Mouse (Mus musculus): Measurements from ENCODE around the gene Tmub1. TPM values are rescaled to one million over a fixed set of nuclear protein-coding genes. Genes with fewer than 3 reads are reported as not detected.

The Tmub1 gene
- 54.8 and 62.8 TPM in 2 replicates for polyA plus RNA-seq (2015; fragmentation: Nextera tagmentation; extraction: Ambion mirVana)

- Histone ChIP-seq H3K4me2 (peak within 1 kb of the TSS; percentile 88), H3K36me3 (0 out of 2 replicates have a peak, but pooled peaks cover 3% of the 10 kb centered on the region), H3K27me3 (replicated peaks) (0 out of 2 replicates have a peak, but pooled peaks cover 3% of the 10 kb centered on the region), H3K4me1 (peaks cover 48% of the 10 kb centered on the region), H3K9ac (replicated peaks) (peak within 1 kb of the TSS; percentile 63), H3K9me3 (replicated peaks) (no peaks in the 10 kb centered on the region), H3K4me3 (replicated peaks) (peak within 1 kb of the TSS; percentile 71), H3K27ac (replicated peaks) (peak within 1 kb of the TSS; percentile 74)
- peak; percentile 45 for ATAC-seq (ENCODE audit: low FRiP score)
- WGBS, result 2% methylated on average over 34 of the region's 34 CpGs
Measured at GRCm38 (mm10) chr5:24447624-24448298, at the start of gene Tmub1. TSS of gene Tmub1 (minus strand) at chr5:24447854.

GRCm38 (mm10) chr5:24496756-24497155, 49.1 kb upstream of the Tmub1 start:
- H3K36me3 ChIP-seq, result peaks cover 65% of the 10 kb centered on the region
- 45% methylated on average over 6 of the region's 6 CpGs for WGBS

DNA sequence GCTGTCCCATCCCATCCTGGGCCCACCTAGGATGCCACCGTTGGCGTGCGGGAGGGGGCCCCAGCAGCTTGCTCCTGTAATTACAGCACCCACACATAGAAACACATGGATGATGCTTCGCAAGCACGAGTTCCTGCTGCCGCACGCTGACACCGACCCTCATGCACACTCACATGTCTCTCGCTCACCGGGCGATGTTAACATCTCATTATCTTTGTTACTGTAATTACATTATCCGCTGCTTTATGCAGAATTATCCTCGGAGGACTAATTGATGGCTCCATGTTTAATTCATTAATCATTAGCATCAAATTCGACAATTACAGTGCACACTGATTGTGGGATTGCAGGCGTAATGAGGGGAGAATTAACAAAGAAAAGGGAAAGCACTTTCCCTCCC, 47.4 kb upstream of the Tmub1 start:
- H3K27me3 ChIP-seq (replicated peaks), result 0 out of 2 replicates have a peak, but pooled peaks cover 2% of the 10 kb centered on the region
- no peak overlapping the region for H3K4me3 ChIP-seq (replicated peaks)
- peaks cover 56% of the 10 kb centered on the region for H3K36me3 ChIP-seq
- WGBS, result 41% methylated on average over 15 of the region's 15 CpGs
- ATAC-seq (ENCODE audit: low FRiP score), result no peak
- H3K27ac ChIP-seq (replicated peaks), result peak overlapping the region; percentile 58; the same call in 1 of the 2 replicates
- no peaks in the 10 kb centered on the region for H3K9me3 ChIP-seq (replicated peaks)
- H3K4me1 ChIP-seq, result peaks cover 78% of the 10 kb centered on the region
- H3K4me2 ChIP-seq, result no peak overlapping the region
- no peak overlapping the region for H3K9ac ChIP-seq (replicated peaks)

More at GRCm38 (mm10) chr5:24496756-24497155, 49.1 kb upstream of the Tmub1 start:
- Histone ChIP-seq H3K4me3 (replicated peaks) (no peak overlapping the region), H3K4me1 (peaks cover 70% of the 10 kb centered on the region), H3K27me3 (replicated peaks) (0 out of 2 replicates have a peak, but pooled peaks cover 2% of the 10 kb centered on the region), H3K4me2 (no peak overlapping the region), H3K9ac (replicated peaks) (no peak overlapping the region), H3K27ac (replicated peaks) (peak overlapping the region; percentile 29; the same call in 1 of the 2 replicates), H3K9me3 (replicated peaks) (no peaks in the 10 kb centered on the region)
- no peak for ATAC-seq (ENCODE audit: low FRiP score)

DNA sequence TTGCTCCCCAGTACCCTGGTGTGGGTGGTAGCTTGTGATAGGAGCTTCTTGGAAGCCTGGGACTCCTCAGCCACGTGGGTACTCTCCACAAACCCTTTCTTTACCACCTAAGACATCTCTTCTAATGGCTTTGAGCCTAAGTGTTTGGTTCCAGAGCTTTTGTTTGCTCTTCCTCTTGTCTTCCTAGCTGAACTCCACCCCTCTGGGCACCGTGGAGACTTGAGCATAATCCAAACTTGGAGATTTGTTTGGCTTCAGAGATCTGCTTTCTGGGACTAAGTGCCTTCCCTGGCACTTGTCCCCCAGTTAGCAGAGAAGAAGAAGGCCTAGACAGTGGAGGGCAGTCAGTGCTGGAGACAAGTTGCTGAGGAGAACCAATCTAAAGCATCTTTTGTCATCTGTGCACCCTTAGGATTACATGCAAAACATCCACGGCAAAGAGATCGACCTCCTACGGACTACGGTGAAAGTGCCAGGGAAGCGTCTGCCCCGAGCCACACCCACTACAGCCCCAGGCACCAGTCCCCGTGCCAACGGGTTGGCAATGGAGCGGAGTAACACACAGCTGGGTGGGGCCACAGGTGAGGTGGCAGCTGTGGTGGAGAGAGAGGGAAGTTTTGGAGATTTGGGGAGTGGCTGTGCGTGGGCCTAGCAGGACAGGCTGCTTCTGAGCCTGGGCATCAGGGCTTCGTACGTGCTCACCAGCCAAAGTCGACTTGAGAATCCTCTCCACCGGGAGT, 45.1 kb upstream of the Tmub1 start:
- Histone ChIP-seq H3K27me3 (replicated peaks) (0 out of 2 replicates have a peak, but pooled peaks cover 2% of the 10 kb centered on the region), H3K27ac (replicated peaks) (no peak overlapping the region), H3K4me2 (no peak overlapping the region), H3K4me1 (peaks cover 81% of the 10 kb centered on the region), H3K9me3 (replicated peaks) (no peaks in the 10 kb centered on the region), H3K36me3 (peaks cover 54% of the 10 kb centered on the region), H3K9ac (replicated peaks) (no peak overlapping the region), H3K4me3 (replicated peaks) (no peak overlapping the region)
- 78% methylated on average over 16 of the region's 16 CpGs for WGBS
- ATAC-seq (ENCODE audit: low FRiP score), result no peak

DNA sequence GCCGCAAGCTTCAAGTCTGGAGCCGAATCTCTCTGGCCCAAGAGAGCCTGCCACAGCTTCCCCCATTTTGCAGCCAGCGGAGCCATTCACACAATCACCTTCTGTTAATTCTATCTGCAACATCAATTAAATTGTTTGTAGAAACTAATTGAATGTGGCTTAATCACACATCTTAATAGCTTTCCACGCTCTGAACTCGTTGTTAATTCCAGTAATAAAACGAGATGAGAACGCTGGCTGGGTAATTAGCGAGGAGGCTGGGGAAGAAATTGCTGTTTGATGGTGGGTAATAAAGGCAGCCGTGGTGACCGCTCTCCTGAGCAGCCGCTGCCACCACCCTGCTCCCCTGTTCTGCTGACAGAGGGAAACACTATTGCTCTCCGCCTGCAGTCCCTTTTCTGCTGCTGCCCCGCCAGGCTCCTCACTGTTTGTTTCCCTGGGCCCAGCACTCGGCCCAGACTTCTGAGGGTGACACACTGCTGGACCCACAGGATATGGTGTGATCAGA, 42.8 kb upstream of the Tmub1 start:
- H3K36me3 ChIP-seq, result peaks cover 57% of the 10 kb centered on the region
- H3K4me3 ChIP-seq (replicated peaks), result no peak overlapping the region
- H3K27me3 ChIP-seq (replicated peaks), result 0 out of 2 replicates have a peak, but pooled peaks cover 2% of the 10 kb centered on the region
- H3K4me2 ChIP-seq, result no peak overlapping the region
- 13% methylated on average over 14 of the region's 14 CpGs for WGBS
- peak; percentile 63 for ATAC-seq (ENCODE audit: low FRiP score)
- no peaks in the 10 kb centered on the region for H3K9me3 ChIP-seq (replicated peaks)
- peak overlapping the region; percentile 78 for H3K27ac ChIP-seq (replicated peaks)
- 0 out of 2 replicates have a peak overlapping the region, but pooled peaks have one; percentile 2 for H3K9ac ChIP-seq (replicated peaks)
- H3K4me1 ChIP-seq, result peaks cover 76% of the 10 kb centered on the region

DNA sequence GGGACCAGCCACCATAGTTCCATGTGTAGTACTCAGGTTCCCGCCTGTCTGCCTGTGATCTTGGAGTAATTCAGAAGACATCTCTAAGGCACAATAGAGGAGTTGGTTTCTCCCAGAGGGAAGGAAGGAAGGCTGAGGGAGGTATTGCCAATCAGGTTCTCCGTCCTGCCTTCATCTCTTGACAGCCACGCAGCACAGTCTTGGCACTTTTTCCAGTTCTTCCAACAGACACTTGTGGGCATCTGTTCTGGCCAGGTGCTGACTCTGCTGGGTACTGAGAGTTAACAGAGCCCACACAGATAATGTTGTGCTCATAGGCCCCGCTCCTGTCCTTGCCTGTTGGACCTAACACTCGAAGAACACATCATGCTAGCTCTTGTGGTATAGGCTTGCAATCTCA, 39.1 kb upstream of the Tmub1 start:
- no peak overlapping the region for H3K4me2 ChIP-seq
- WGBS, result 93% methylated on average over 5 of the region's 5 CpGs
- peaks cover 85% of the 10 kb centered on the region for H3K4me1 ChIP-seq
- H3K36me3 ChIP-seq, result peaks cover 52% of the 10 kb centered on the region
- ATAC-seq (ENCODE audit: low FRiP score), result no peak
- no peak overlapping the region for H3K9ac ChIP-seq (replicated peaks)
- H3K27me3 ChIP-seq (replicated peaks), result no peaks in the 10 kb centered on the region
- H3K4me3 ChIP-seq (replicated peaks), result no peak overlapping the region
- H3K27ac ChIP-seq (replicated peaks), result no peak overlapping the region
- H3K9me3 ChIP-seq (replicated peaks), result no peaks in the 10 kb centered on the region

- no peak for ATAC-seq (ENCODE audit: low FRiP score)
- under 1% methylated on average over 8 of the region's 8 CpGs for WGBS
Measured at GRCm38 (mm10) chr5:24486097-24486496, 38.4 kb upstream of the Tmub1 start.

GRCm38 (mm10) chr5:24484963-24485362, 37.3 kb upstream of the Tmub1 start:
- Histone ChIP-seq H3K27me3 (replicated peaks) (no peaks in the 10 kb centered on the region), H3K4me3 (replicated peaks) (no peak overlapping the region), H3K9me3 (replicated peaks) (no peaks in the 10 kb centered on the region), H3K4me2 (peak overlapping the region; percentile 50), H3K4me1 (peaks cover 79% of the 10 kb centered on the region), H3K9ac (replicated peaks) (no peak overlapping the region), H3K36me3 (peaks cover 61% of the 10 kb centered on the region), H3K27ac (replicated peaks) (peak overlapping the region; percentile 83)
- peak; percentile 28 for ATAC-seq (ENCODE audit: low FRiP score)
- 12% methylated on average over 22 of the region's 22 CpGs for WGBS

More at GRCm38 (mm10) chr5:24486097-24486496, 38.4 kb upstream of the Tmub1 start:
- Histone ChIP-seq H3K27me3 (replicated peaks) (no peaks in the 10 kb centered on the region), H3K27ac (replicated peaks) (peak overlapping the region; percentile 83), H3K9me3 (replicated peaks) (no peaks in the 10 kb centered on the region), H3K4me2 (peak overlapping the region; percentile 50; the same call in 1 of the 2 replicates), H3K4me1 (peaks cover 86% of the 10 kb centered on the region), H3K36me3 (peaks cover 52% of the 10 kb centered on the region), H3K4me3 (replicated peaks) (no peak overlapping the region), H3K9ac (replicated peaks) (no peak overlapping the region)

DNA sequence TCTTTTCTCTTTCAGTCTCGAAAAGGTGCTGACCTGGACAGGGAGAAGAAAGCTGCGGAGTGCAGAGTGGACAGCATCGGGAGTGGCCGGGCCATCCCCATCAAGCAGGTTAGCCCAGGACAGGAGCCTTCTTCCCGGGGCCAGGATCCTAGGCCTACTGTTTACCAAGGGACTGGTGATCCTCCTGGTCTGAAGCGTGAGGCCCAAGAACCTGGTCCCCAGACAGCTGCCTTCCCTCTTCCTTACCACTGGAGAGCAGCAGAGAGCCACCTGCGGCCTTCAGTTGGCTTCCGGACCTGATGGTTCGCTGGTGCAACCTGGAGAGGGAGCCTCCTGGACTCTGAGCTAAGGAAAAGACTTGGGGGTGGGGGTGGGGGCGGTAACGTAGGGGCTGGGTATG, 35.7 kb upstream of the Tmub1 start:
- Histone ChIP-seq H3K36me3 (peaks cover 61% of the 10 kb centered on the region), H3K4me3 (replicated peaks) (no peak overlapping the region), H3K9ac (replicated peaks) (no peak overlapping the region), H3K27me3 (replicated peaks) (no peaks in the 10 kb centered on the region), H3K4me1 (peaks cover 63% of the 10 kb centered on the region), H3K9me3 (replicated peaks) (no peaks in the 10 kb centered on the region), H3K4me2 (no peak overlapping the region), H3K27ac (replicated peaks) (peak overlapping the region; percentile 83; the same call in 1 of the 2 replicates)
- ATAC-seq (ENCODE audit: low FRiP score), result 0 out of 2 replicates have a peak, but pooled peaks have one; percentile 12
- 20% methylated on average over 11 of the region's 11 CpGs for WGBS

DNA sequence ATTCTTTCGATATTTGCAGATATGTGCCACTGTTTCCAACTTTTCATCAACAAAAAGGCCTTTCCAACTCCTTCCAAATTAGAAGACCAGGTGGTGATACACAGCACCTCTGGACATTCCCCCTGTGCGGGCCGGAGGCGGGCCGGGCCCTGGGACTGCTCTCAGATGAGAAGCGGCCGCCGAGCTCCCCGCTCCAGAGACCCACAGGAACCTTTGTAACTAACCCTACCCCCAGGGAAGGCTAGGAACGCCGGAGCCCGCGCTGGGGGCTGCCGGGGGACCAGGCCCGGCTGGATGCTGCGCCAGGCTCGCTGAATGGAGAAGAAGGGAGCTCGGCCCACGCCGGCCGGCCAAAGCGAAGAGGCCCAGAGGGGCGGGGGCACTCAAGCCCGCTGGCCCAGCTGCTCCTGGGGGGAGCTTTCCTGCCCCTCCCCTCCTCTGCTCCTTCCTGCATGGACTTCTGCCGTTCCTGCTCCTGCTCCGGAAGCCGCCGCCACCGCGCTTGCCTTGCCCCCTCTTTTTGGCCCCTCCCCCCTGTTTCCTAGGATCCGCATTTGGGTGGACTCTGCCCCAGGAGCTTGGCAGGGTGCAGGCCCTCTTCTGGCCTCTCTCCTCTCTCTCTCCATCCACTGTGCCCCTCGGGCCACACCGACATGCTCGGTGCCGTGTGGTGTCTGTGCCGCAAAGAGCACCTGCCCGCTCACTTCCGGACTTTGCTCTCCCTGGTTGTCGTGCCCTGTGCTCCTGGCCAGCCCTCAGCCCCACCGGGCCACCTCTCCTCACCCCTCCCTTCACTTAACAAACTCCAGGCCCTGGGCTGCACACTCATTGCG, 34.8 kb upstream of the Tmub1 start:
- Histone ChIP-seq H3K9ac (replicated peaks) (no peak overlapping the region), H3K27ac (replicated peaks) (peak overlapping the region; percentile 83; the same call in 1 of the 2 replicates), H3K9me3 (replicated peaks) (no peaks in the 10 kb centered on the region), H3K4me1 (peaks cover 54% of the 10 kb centered on the region), H3K27me3 (replicated peaks) (no peaks in the 10 kb centered on the region), H3K4me2 (no peak overlapping the region), H3K4me3 (replicated peaks) (no peak overlapping the region), H3K36me3 (peaks cover 62% of the 10 kb centered on the region)
- no peak for ATAC-seq (ENCODE audit: low FRiP score)
- WGBS, result 52% methylated on average over 37 of the region's 41 CpGs

DNA sequence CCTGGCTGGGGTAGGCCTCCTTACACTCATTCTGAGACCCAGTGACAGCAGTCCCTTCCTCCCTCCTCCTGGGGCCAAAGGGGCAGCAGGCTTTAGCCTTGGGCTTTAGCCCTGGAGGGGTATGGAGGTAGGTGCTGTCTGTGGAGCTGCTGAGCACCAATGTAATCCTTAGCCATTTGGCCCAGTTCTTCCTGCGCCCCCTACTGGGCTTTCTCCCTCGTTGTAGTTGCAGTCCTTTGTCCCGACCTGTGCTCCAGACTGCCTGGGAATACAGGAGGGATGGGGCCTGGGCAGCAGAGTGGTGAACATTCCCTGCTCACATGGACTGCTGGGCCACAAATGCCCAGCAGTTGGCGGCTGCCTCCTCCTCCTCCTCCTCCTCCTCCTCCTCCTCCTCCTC, 34.0 kb upstream of the Tmub1 start:
- no peaks in the 10 kb centered on the region for H3K27me3 ChIP-seq (replicated peaks)
- H3K27ac ChIP-seq (replicated peaks), result no peak overlapping the region
- peaks cover 68% of the 10 kb centered on the region for H3K36me3 ChIP-seq
- H3K9ac ChIP-seq (replicated peaks), result no peak overlapping the region
- no peak overlapping the region for H3K4me2 ChIP-seq
- H3K9me3 ChIP-seq (replicated peaks), result no peaks in the 10 kb centered on the region
- H3K4me1 ChIP-seq, result peaks cover 51% of the 10 kb centered on the region
- WGBS, result 7% methylated on average over 4 of the region's 4 CpGs
- ATAC-seq (ENCODE audit: low FRiP score), result peak; percentile 11; the same call in 1 of the 2 replicates
- no peak overlapping the region for H3K4me3 ChIP-seq (replicated peaks)
